Mouse (Mus musculus): ENCODE data around the gene Cryzl1. TPM values are rescaled to one million over a fixed set of nuclear protein-coding genes. Genes with fewer than 3 reads are reported as not detected.

The Cryzl1 gene
- polyA plus RNA-seq, 1 experiment from 2014 or later, result 54.5 TPM

DNA sequence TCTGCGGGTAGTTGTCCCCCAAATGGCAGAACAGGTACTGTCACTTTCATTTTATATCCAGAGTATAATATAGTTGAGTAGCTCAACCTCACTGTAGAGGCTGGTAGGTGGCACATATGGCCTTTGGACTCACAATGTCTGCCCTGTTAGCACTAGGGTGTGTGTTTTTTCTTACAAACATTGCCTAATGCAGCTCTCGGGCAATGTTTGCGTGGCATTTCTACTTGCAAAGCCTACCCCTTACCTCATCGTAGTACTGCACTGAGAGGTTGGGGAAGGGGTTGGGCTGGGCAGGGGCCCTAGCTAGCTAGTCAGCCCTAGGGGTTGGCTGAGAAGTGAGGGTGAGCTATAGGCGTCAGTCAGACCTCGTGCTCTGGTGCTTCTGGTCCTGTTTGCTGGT is 18.8 kb upstream of the Cryzl1 start:
- Histone ChIP-seq H3K4me3 (ENCODE audit: low read depth, low read length) (no peak overlapping the region), H3K9me3 (replicated peaks; ENCODE audit: control insufficient read depth, low read length) (no peaks in the 10 kb centered on the region), H3K27me3 (ENCODE audit: control insufficient read depth, insufficient read depth, low read length) (no peaks in the 10 kb centered on the region), H3K27ac (ENCODE audit: low read depth, low read length) (no peak overlapping the region), H3K9ac (ENCODE audit: low read depth, low read length) (no peak overlapping the region), H3K36me3 (ENCODE audit: control insufficient read depth, insufficient read depth, low read length) (no peaks in the 10 kb centered on the region), H3K4me1 (ENCODE audit: control insufficient read depth, insufficient read depth, low read length) (peaks cover 14% of the 10 kb centered on the region), H3K4me2 (no peak overlapping the region)
- 89% methylated on average over 6 of the region's 6 CpGs for WGBS (ENCODE audit: insufficient replicate concordance)
- no peak for ATAC-seq (replicated peaks; ENCODE audit: insufficient number of reproducible peaks, low FRiP score, low TSS enrichment)

DNA sequence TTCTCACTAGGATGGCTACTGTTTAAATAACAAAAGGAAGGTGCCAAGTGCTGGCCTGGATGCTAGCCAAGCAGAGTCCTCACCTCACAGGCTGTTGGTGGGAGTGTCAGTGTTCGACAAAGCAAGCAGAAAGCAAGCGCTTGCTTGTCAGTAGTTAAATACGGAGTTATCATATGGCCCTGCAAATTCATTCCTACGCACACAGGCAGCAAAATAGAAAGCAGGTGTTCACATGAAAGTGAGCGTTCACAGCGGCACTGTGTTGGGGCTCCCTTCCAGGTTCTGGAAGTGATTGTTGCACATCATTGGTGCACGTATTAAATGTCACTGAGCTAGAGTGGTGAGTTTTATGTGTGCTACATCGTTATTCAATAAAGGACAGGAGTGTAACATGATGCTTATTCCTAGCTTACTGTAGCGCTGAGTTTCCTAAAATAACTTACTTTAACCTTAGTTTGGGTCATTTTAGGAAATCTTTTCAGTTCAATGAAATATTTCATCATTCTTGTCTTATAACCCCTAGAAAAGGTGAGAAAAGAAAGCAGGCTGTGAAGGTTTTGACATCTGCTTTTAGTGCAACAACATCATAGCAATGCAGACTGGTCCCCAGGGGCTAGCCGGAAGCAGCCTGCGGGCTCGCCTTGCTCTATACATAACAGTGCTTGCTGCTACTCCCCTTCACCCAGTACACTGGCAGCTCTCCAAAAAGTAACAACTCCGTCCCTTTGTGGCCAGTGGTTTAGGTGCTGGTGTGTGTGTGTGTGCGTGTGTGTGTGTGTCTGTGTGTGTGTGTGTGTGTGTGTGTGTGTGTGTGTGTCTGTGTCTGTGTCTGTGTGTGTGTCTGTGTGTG is 17.6 kb upstream of the Cryzl1 start:
- H3K9ac ChIP-seq (ENCODE audit: low read depth, low read length), result no peak overlapping the region
- ATAC-seq (replicated peaks; ENCODE audit: insufficient number of reproducible peaks, low FRiP score, low TSS enrichment), result no peak
- H3K4me2 ChIP-seq, result no peak overlapping the region
- WGBS (ENCODE audit: insufficient replicate concordance), result 57% methylated on average over 14 of the region's 14 CpGs
- no peaks in the 10 kb centered on the region for H3K36me3 ChIP-seq (ENCODE audit: control insufficient read depth, insufficient read depth, low read length)
- no peaks in the 10 kb centered on the region for H3K9me3 ChIP-seq (replicated peaks; ENCODE audit: control insufficient read depth, low read length)
- peaks cover 15% of the 10 kb centered on the region for H3K4me1 ChIP-seq (ENCODE audit: control insufficient read depth, insufficient read depth, low read length)
- H3K27me3 ChIP-seq (ENCODE audit: control insufficient read depth, insufficient read depth, low read length), result no peaks in the 10 kb centered on the region
- H3K27ac ChIP-seq (ENCODE audit: low read depth, low read length), result no peak overlapping the region
- no peak overlapping the region for H3K4me3 ChIP-seq (ENCODE audit: low read depth, low read length)

DNA sequence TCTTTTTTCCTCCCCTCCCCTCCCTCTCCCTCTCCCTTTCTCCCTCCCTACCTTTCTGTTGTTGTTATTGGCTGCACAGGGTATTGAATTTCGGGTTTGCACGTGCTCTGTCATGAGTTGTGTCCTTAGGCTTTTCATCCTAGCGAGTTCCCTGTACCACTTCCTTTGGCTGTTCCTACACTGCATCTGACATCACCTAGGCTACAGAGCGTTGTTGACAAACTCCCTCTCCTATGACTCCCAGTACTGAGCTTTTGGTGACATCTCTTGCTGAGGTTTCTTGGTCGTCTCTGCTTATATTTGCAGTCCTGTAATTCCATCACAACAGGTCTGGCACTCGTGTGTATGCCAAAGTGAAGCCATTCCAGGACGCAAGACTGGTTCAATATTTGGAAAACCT is 14.3 kb upstream of the Cryzl1 start:
- no peaks in the 10 kb centered on the region for H3K9me3 ChIP-seq (replicated peaks; ENCODE audit: control insufficient read depth, low read length)
- 72% methylated on average over 7 of the region's 7 CpGs for WGBS (ENCODE audit: insufficient replicate concordance)
- ATAC-seq (replicated peaks; ENCODE audit: insufficient number of reproducible peaks, low FRiP score, low TSS enrichment), result no peak

DNA sequence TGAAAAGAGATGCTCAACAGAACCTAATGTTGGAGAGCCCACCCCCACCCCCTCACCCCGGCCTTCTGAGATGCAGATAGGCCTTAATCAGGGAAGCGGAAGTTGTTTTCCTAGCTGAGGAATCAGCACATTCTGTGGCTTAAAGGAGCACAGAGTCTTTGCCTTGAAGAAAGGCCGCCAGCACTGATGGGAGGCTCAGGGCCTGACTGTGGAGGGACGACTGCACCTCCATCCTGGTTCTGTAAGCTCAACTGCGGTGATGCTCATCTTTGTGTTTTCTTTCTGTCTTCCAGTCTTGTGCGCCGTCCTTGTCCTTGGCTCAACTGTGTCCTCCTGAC is 12.1 kb upstream of the Cryzl1 start:
- H3K4me2 ChIP-seq, result no peak overlapping the region
- no peaks in the 10 kb centered on the region; the same call in 1 of the 2 replicates for H3K36me3 ChIP-seq (ENCODE audit: control insufficient read depth, insufficient read depth, low read length)
- H3K27me3 ChIP-seq (ENCODE audit: control insufficient read depth, insufficient read depth, low read length), result no peaks in the 10 kb centered on the region
- 52% methylated on average over 7 of the region's 7 CpGs for WGBS (ENCODE audit: insufficient replicate concordance)
- H3K27ac ChIP-seq (ENCODE audit: low read depth, low read length), result no peak overlapping the region
- ATAC-seq (replicated peaks; ENCODE audit: insufficient number of reproducible peaks, low FRiP score, low TSS enrichment), result no peak
- H3K9me3 ChIP-seq (replicated peaks; ENCODE audit: control insufficient read depth, low read length), result no peaks in the 10 kb centered on the region
- H3K4me1 ChIP-seq (ENCODE audit: control insufficient read depth, insufficient read depth, low read length), result peaks cover 40% of the 10 kb centered on the region
- H3K9ac ChIP-seq (ENCODE audit: low read depth, low read length), result no peak overlapping the region
- no peak overlapping the region for H3K4me3 ChIP-seq (ENCODE audit: low read depth, low read length)

More for the DNA sequence above, 14.3 kb upstream of the Cryzl1 start:
- Histone ChIP-seq H3K36me3 (ENCODE audit: control insufficient read depth, insufficient read depth, low read length) (no peaks in the 10 kb centered on the region; the same call in 1 of the 2 replicates), H3K27me3 (ENCODE audit: control insufficient read depth, insufficient read depth, low read length) (no peaks in the 10 kb centered on the region), H3K9ac (ENCODE audit: low read depth, low read length) (no peak overlapping the region), H3K4me3 (ENCODE audit: low read depth, low read length) (no peak overlapping the region), H3K27ac (ENCODE audit: low read depth, low read length) (no peak overlapping the region), H3K4me2 (no peak overlapping the region), H3K4me1 (ENCODE audit: control insufficient read depth, insufficient read depth, low read length) (peaks cover 36% of the 10 kb centered on the region)

DNA sequence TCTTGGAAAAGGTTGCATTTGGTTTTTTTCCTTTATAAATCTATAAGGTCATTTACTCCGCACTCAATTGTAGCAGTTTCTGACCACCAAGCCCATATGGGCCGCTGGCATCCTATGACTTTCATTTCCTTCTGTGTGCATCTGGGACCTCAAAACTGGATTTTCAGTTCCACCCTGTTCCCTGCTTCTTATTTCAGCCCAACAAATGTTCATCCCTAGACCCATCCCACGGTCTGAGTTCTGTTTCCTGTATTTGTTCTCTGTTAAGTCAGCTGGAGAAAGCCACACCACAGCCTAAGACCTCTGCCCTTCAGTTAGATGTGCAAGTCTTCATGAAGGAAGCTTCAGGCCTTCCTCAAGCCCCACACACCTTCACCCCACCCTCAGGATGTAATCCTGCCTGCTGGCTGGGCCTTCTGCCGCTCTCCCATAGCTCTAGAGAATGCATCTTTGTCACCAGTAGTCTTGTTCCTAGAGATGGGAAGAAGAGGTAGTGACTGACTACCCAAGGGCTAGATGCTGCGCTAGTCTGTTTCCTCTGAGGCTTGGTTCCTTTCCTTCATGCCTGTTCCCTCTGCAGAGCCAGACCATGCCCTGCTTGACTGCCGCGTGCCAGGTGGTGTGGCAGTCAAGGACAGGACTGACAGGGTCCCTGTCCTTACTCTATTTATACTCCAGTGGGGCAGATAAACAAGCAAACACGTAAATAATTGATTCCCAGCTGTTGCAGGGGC is 11.6 kb upstream of the Cryzl1 start:
- 49% methylated on average over 8 of the region's 8 CpGs for WGBS (ENCODE audit: insufficient replicate concordance)
- Histone ChIP-seq H3K4me2 (no peak overlapping the region), H3K36me3 (ENCODE audit: control insufficient read depth, insufficient read depth, low read length) (no peaks in the 10 kb centered on the region; the same call in 1 of the 2 replicates), H3K4me3 (ENCODE audit: low read depth, low read length) (no peak overlapping the region), H3K9ac (ENCODE audit: low read depth, low read length) (no peak overlapping the region), H3K4me1 (ENCODE audit: control insufficient read depth, insufficient read depth, low read length) (peaks cover 38% of the 10 kb centered on the region), H3K27me3 (ENCODE audit: control insufficient read depth, insufficient read depth, low read length) (no peaks in the 10 kb centered on the region), H3K27ac (ENCODE audit: low read depth, low read length) (no peak overlapping the region), H3K9me3 (replicated peaks; ENCODE audit: control insufficient read depth, low read length) (no peaks in the 10 kb centered on the region)
- no peak for ATAC-seq (replicated peaks; ENCODE audit: insufficient number of reproducible peaks, low FRiP score, low TSS enrichment)

GRCm38 (mm10) chr16:91738505-91738904 is 9.7 kb upstream of the Cryzl1 start:
- H3K9ac ChIP-seq (ENCODE audit: low read depth, low read length), result no peak overlapping the region
- no peaks in the 10 kb centered on the region for H3K27me3 ChIP-seq (ENCODE audit: control insufficient read depth, insufficient read depth, low read length)
- no peak overlapping the region for H3K27ac ChIP-seq (ENCODE audit: low read depth, low read length)
- H3K4me3 ChIP-seq (ENCODE audit: low read depth, low read length), result no peak overlapping the region
- H3K36me3 ChIP-seq (ENCODE audit: control insufficient read depth, insufficient read depth, low read length), result no peaks in the 10 kb centered on the region; the same call in 1 of the 2 replicates
- no peaks in the 10 kb centered on the region for H3K9me3 ChIP-seq (replicated peaks; ENCODE audit: control insufficient read depth, low read length)
- WGBS (ENCODE audit: insufficient replicate concordance), result 79% methylated on average over 6 of the region's 6 CpGs
- H3K4me1 ChIP-seq (ENCODE audit: control insufficient read depth, insufficient read depth, low read length), result peaks cover 45% of the 10 kb centered on the region
- no peak overlapping the region for H3K4me2 ChIP-seq
- ATAC-seq (replicated peaks; ENCODE audit: insufficient number of reproducible peaks, low FRiP score, low TSS enrichment), result no peak

DNA sequence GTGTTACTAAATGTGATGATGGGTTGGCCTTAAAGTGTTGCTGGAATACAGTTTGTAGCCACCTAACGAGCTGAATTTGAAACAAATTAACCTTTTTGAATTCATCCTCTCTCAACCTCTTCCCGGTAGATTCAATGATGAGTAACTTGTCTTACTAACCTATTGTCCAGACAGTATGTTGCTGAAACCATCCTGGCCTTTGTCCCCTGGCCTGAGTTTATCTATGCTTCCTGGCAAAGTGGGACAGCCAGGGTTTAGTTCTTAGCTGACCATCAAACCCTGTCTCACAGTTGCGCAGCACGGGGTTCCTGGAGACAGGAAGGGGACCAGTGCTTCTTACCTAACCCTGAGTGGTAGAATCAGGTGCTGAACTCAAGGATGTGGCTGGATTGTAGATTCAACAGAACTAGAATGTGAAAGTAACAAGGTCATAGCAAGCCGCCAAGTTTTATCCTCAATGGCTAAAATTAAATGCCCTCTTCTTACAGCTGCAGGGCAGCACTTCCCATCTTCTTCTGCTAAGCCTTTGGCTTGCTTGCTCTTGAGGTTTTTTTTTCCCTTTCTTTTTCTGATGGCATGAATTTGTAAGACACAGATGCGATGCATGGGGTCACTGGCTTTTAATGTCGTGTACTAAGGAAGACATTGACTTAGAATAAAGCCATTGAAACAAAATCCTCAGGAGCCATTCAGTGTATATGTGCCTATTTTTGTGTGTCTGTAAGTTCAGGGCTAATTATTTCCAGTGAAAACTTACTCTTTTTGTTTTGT is 7.5 kb upstream of the Cryzl1 start:
- H3K27me3 ChIP-seq (ENCODE audit: control insufficient read depth, insufficient read depth, low read length), result no peaks in the 10 kb centered on the region
- H3K4me3 ChIP-seq (ENCODE audit: low read depth, low read length), result no peak overlapping the region
- no peak for ATAC-seq (replicated peaks; ENCODE audit: insufficient number of reproducible peaks, low FRiP score, low TSS enrichment)
- H3K4me2 ChIP-seq, result no peak overlapping the region
- no peaks in the 10 kb centered on the region; the same call in 1 of the 2 replicates for H3K36me3 ChIP-seq (ENCODE audit: control insufficient read depth, insufficient read depth, low read length)
- no peak overlapping the region for H3K9ac ChIP-seq (ENCODE audit: low read depth, low read length)
- H3K9me3 ChIP-seq (replicated peaks; ENCODE audit: control insufficient read depth, low read length), result no peaks in the 10 kb centered on the region
- no peak overlapping the region for H3K27ac ChIP-seq (ENCODE audit: low read depth, low read length)
- peaks cover 52% of the 10 kb centered on the region for H3K4me1 ChIP-seq (ENCODE audit: control insufficient read depth, insufficient read depth, low read length)
- 74% methylated on average over 7 of the region's 7 CpGs for WGBS (ENCODE audit: insufficient replicate concordance)

GRCm38 (mm10) chr16:91734771-91735170 is 6.0 kb upstream of the Cryzl1 start:
- no peak overlapping the region for H3K27ac ChIP-seq (ENCODE audit: low read depth, low read length)
- no peaks in the 10 kb centered on the region; the same call in 1 of the 2 replicates for H3K36me3 ChIP-seq (ENCODE audit: control insufficient read depth, insufficient read depth, low read length)
- no peak overlapping the region for H3K4me3 ChIP-seq (ENCODE audit: low read depth, low read length)
- H3K9ac ChIP-seq (ENCODE audit: low read depth, low read length), result no peak overlapping the region
- H3K4me2 ChIP-seq, result no peak overlapping the region
- peaks cover 41% of the 10 kb centered on the region for H3K4me1 ChIP-seq (ENCODE audit: control insufficient read depth, insufficient read depth, low read length)
- whole genome bisulfite sequencing (ENCODE audit: insufficient replicate concordance), result 77% methylated on average over 5 of the region's 5 CpGs
- H3K9me3 ChIP-seq (replicated peaks; ENCODE audit: control insufficient read depth, low read length), result no peaks in the 10 kb centered on the region
- no peaks in the 10 kb centered on the region for H3K27me3 ChIP-seq (ENCODE audit: control insufficient read depth, insufficient read depth, low read length)
- ATAC-seq (replicated peaks; ENCODE audit: insufficient number of reproducible peaks, low FRiP score, low TSS enrichment), result no peak
